Mouse (Mus musculus) Patski (cell line): ENCODE results near the gene Hes7. TPM values are rescaled to one million over a fixed set of nuclear protein-coding genes. Genes with fewer than 3 reads are reported as not detected.
A peak's percentile ranks its signal among the peaks of the same experiment; 100 is the strongest.

Source experiments
- ATAC-seq: fragments of 100-300 bp; one replicate; pipeline ENCODE4 v1.8.0; 2021
- CTCF ChIA-PET: fragments of 350-600 bp; sonication (Branson Sonifier 250); formaldehyde crosslinking; loops from one replicate; lab custom pipeline; 2022; ENCODE audit warnings: inconsistent platforms; lab: Charles Lee
- POLR2A ChIA-PET: fragments of 350-600 bp; sonication (Branson Sonifier 250); formaldehyde crosslinking; loops from one replicate; lab custom pipeline; 2022; ENCODE audit warnings: antibody characterized with exemption, inconsistent platforms; lab: Charles Lee
- DNase-seq: peaks from one replicate; pipeline ENCODE4 v3.0.0-alpha.2; 2011; ENCODE audit warnings: low read depth, low spot score
- H3K27me3 ChIP-seq: fragments of 371-371 bp; one replicate; pipeline ENCODE4 v1.5.1; 2021
- CTCF ChIP-seq: fragments of 100-300 bp; IDR thresholded peaks from one replicate; pipeline ENCODE4 v1.5.1; 2021
- in situ Hi-C: fragments of 300-500 bp; cut with MboI; formaldehyde crosslinking; loops from 3 replicates; pipeline ENCODE4 v1.11.1; 2018; ENCODE audit warnings: low pct_unique_long_range_greater_than_20kb, mixed read lengths
- polyA plus RNA-seq: library from polyadenylated mRNA; unstranded; gene quantifications from one replicate; pipeline ENCODE4 v1.2.3, GENCODE M21; 2021

Hes7 gene
- polyA plus RNA-seq, 1 experiment from 2014 or later: 0.53 TPM

DNA sequence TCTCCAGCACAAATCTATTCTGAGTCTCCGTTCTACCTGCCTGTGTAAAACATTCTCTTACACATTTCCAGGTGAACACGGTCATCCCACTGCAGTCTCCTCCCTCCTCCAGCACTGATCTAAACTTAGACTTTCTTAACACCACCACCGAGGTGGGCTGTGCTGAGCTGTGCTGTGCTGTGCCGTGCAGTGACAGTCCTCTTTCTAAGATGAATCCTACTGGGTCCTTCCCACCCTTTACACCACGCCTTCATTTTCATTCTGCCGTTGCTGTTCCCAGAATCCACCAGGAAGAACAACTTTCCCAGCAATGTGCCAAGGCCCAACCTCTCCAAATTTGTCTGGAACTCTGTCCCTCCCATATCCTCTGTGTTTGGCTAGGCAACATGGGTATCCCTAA lies 33.8 kb upstream of the Hes7 start:
- ATAC-seq (no peak), DNase-seq (no peak)
- in situ Hi-C loops: loop anchor here (25.0 kb wide), 1 partner anchor 901 kb away; the partner anchor contains the start of genes Ctdnep1, Elp5, Gabarap and Phf23
- CTCF ChIA-PET: interaction anchor here (2.2 kb wide), 1 partner anchor 19 kb away, joined by 8 read pairs; no protein-coding TSS in a partner anchor
- no peaks in the 10 kb centered on the region for H3K27me3 ChIP-seq
- POLR2A ChIA-PET: interaction anchor here (0.7 kb wide), 1 partner anchor 8 kb away, joined by 3 read pairs; no protein-coding TSS in a partner anchor
- TF ChIP-seq CTCF: no peak

DNA sequence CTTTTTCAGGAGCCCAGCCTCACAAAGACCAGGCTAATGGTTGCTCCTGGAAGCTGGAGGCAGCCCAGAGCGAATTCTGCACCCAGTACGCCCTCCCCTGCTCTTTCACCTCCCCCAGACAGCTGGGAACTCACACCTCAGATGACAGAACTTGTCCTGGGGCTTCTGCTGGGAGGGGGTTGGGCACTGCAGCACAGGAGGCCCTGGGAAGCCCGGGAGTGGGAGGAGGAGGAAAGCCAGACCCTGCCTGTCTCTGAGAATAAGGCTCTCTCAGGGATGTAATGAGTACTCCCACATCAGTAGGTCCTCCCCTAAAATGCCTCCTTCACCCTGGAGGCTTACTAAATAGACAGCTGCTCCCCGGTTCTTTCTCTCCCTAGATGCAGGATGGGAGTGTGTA lies 33.1 kb upstream of the Hes7 start:
- TF ChIP-seq CTCF: no peak
- no peaks in the 10 kb centered on the region for H3K27me3 ChIP-seq
- DNase-seq (no peak), ATAC-seq (no peak)
- ChIA-PET CTCF (interaction anchor here (1.1 to 2.2 kb wide), 2 partner anchors 20 to 37 kb away, joined by 3 to 8 read pairs; no protein-coding TSS in a partner anchor), POLR2A (interaction anchor here (0.7 to 1.4 kb wide), 3 partner anchors 9 to 13 kb away, joined by 3 to 9 read pairs (median 3); no protein-coding TSS in a partner anchor)
- in situ Hi-C loops: loop anchor here (25.0 kb wide), 1 partner anchor 900 kb away; the partner anchor contains the start of genes Ctdnep1, Elp5, Gabarap and Phf23

DNA sequence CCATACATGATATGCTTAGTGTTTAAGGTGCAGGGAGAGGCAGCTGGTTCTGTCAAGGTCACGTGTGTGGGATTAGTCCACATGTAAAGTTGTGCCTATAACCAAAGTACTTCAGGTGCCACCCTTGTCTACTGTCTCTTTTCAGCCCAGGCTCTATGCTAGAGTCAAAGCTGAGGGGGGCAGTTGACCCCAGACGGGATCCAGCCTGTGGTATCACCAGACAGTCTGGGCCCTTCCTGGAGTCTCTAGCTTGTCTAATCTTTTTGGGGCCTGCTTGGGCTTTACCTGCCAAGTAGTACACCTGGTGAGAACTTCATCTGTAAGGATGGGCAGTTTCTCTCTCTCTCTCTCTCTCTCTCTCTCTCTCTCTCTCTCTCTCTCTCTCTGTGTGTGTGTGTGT lies 32.6 kb upstream of the Hes7 start:
- POLR2A ChIA-PET: interaction anchor here (0.9 to 1.4 kb wide), 4 partner anchors 8 to 21 kb away, joined by 3 to 9 read pairs (median 4); no protein-coding TSS in a partner anchor
- CTCF ChIA-PET: interaction anchor here (1.1 to 2.2 kb wide), 2 partner anchors 21 to 36 kb away, joined by 3 to 8 read pairs; no protein-coding TSS in a partner anchor
- ATAC-seq (no peak), DNase-seq (no peak)
- H3K27me3 ChIP-seq: no peaks in the 10 kb centered on the region
- TF ChIP-seq CTCF: no peak
- in situ Hi-C loops: loop anchor here (25.0 kb wide), 1 partner anchor 900 kb away; the partner anchor contains the start of genes Ctdnep1, Elp5, Gabarap and Phf23

DNA sequence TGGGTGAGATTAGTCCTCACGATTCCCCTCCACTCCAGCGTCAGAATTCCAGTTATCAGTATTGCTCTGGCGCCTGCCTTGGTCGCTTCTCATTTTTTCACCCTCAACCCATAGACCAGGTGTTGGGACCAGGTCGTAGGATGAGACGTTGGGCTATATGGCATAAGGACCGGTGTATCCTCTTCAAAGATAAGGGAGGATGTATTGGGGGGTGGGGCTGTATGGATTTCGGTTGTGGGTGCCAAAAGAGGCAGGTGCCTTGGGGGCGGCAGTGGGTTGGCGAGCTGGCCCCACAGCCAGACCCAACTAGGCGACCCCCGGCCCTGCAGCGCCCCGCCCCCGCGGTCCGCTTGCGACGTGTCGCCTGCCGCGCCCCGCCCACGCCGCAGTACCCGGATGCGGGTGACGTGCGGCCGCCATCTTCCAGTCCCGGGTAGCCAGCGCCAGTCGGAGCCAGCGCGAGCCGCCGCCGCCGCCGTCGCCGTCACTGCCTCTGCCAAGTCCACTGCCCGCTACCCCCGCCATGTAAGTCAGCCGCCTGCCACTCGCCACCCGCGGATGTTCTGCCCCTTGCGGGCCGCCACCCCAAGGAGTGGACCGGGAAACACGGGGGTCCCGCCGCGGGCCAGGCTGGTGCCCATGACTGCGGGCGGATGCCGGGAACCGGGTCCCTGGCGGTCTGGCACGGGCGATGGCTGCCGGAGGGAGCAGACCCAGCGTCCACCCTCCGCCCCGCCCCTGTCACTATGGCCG lies 31.9 kb upstream of the Hes7 start, which contains the start of gene Vamp2:
Gene Vamp2, plus strand, starts transcription at position 388 of the 753 bp plus-strand sequence.
- ChIA-PET CTCF (interaction anchor here (1.1 to 2.2 kb wide), 2 partner anchors 21 to 36 kb away, joined by 3 to 8 read pairs; no protein-coding TSS in a partner anchor), POLR2A (interaction anchor here (0.8 to 1.4 kb wide), 5 partner anchors 9 to 21 kb away, joined by 3 to 9 read pairs (median 3); no protein-coding TSS in a partner anchor)
- no peaks in the 10 kb centered on the region for H3K27me3 ChIP-seq
- DNase-seq: no peak
- TF ChIP-seq CTCF: no peak
- in situ Hi-C loops: loop anchor here (25.0 kb wide), 1 partner anchor 899 kb away; the partner anchor contains the start of genes Ctdnep1, Elp5, Gabarap and Phf23
- peak; percentile 62 for ATAC-seq

DNA sequence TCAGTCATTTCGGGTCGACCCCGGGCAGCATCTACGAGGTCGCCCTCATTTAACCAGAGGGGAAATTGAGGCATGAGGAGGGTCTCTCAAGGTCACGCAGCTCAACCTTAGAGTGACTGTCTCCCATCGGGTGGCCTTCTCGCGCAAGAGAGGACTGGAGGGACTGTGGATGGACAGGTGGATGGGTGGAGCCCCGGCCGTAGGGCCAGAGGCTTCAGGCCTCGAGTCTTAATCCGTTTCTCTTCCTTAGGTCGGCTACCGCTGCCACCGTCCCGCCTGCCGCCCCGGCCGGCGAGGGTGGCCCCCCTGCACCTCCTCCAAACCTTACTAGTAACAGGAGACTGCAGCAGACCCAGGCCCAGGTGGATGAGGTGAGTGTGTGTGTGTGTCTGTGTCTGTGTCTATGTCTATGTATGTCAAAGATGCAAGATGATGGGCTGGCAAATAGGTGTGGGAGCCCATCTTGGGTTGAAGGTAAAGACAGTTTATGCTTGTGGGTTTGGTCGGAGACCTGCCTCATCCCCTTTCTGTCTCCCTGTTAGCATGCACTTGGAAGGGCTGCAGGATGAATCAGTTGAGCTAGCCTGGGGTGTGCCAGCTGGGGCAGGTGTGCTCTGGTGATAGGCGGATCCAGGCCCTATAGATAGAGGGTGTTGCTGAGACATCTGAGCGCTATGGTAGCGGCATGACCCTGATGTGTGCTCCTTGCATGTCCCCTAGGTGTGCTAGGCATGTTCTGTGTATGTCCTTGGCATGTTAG lies 31.2 kb upstream of the Hes7 start:
- in situ Hi-C loops: loop anchor here (25.0 kb wide), 1 partner anchor 898 kb away; the partner anchor contains the start of genes Ctdnep1, Elp5, Gabarap and Phf23
- no peak for DNase-seq
- CTCF ChIA-PET: no interaction called here
- ATAC-seq: no peak
- no peak for TF ChIP-seq CTCF
- POLR2A ChIA-PET: interaction anchor here (0.8 to 1.5 kb wide), 2 partner anchors 17 to 20 kb away, joined by 3 to 4 read pairs; no protein-coding TSS in a partner anchor
- no peaks in the 10 kb centered on the region for H3K27me3 ChIP-seq

DNA sequence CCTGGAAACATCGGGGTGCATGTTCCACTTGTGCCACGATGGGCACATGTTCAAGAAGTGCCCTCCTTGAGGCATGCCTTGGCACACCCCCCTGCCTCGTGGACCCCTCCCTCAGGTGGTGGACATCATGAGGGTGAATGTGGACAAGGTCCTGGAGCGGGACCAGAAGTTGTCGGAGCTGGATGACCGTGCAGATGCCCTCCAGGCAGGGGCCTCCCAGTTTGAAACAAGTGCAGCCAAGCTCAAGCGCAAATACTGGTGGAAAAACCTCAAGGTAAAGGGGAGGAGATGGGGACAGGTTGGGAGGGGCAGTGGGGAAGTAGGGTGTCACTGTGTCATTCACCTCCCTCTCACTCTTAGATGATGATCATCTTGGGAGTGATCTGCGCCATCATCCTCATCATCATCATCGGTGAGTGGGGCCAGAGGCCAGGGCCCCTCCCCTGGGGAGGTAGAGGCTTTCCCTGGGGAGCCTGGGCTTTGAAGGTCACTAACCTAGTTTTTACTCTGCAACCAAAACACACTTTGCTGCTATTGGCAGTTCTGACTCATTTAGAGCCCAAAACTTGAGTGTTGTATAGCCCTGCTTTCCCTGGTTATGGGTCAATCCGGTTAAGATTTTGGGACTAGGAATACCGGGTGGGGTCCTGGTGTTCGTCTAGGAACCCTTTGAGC lies 30.5 kb upstream of the Hes7 start:
- ATAC-seq (no peak), DNase-seq (no peak)
- no peak for TF ChIP-seq CTCF
- POLR2A ChIA-PET: interaction anchor here (1.5 kb wide), 1 partner anchor 17 kb away, joined by 4 read pairs; no protein-coding TSS in a partner anchor
- in situ Hi-C loops: loop anchor here (25.0 kb wide), 1 partner anchor 898 kb away; the partner anchor contains the start of genes Ctdnep1, Elp5, Gabarap and Phf23
- H3K27me3 ChIP-seq: no peaks in the 10 kb centered on the region
- CTCF ChIA-PET: no interaction called here

DNA sequence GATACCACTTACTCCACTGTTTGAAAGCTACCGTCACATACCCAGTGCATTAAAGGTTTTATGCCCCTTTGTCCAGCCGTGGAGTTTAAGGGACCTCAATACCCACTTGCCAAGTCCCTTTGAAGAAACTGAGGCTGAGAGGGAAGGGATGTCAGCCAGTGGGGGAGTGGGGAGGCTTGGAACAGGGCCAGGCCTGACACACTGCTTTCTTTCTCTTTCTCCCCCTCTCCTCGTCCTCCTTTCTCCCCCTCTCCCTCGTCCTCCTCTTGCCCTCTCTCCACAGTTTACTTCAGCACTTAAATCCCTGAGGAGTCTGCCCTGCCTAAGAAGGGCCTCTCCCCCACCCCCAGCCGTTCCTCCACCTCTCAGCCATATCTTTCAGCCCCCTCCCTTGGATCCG lies 29.8 kb upstream of the Hes7 start:
- no peaks in the 10 kb centered on the region for H3K27me3 ChIP-seq
- ATAC-seq (no peak), DNase-seq (no peak)
- ChIA-PET POLR2A (interaction anchor here (0.7 to 1.5 kb wide), 2 partner anchors 14 to 18 kb away, joined by 3 to 4 read pairs; no protein-coding TSS in a partner anchor), CTCF (no interaction called here)
- in situ Hi-C loops: loop anchor here (25.0 kb wide), 1 partner anchor 897 kb away; the partner anchor contains the start of genes Ctdnep1, Elp5, Gabarap and Phf23
- TF ChIP-seq CTCF: no peak

DNA sequence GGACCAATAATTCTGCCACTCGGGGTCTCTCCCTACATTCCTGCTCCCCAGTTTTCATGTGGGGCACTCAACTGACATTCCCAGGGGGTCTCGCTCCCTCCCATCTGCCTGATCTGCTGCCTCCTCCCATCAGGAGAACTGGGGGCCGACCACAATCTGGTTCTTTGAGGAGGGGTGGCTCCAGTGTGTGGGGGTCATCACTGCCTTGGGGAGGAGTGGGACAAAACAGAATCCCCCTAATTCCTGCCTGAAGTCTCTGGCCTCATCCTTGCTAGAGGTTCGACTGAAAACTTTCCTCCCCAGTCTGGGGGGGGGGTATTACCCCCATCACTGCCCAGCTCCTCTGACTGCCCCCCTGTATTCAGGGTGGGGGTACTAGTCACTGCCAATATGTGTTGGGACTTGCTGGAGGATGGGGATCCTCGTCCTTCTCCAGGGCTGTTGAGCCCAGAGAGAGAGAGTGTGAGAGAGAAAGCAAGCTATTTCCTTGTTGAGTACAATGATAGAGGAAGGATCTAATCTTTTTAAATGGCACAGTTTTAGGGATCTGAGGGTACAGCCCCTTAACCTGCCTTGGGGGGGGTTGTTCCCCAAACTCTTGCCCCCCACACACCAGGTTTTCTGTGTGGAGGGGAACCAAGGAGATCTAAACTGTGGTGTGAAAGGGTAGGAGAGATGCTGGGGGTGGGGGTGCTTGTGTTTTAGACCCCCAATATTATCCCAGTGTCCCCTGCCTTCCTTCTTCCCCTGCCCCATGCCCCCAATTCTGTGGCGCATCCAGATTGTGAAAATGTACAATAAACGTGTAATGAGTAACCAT lies 28.4 kb upstream of the Hes7 start:
- no peaks in the 10 kb centered on the region for H3K27me3 ChIP-seq
- POLR2A ChIA-PET: interaction anchor here (0.8 kb wide), 1 partner anchor 12 kb away, joined by 3 read pairs; no protein-coding TSS in a partner anchor
- ATAC-seq (no peak), DNase-seq (no peak)
- TF ChIP-seq CTCF: no peak
- in situ Hi-C loops: loop anchor here (25.0 kb wide), 1 partner anchor 896 kb away; the partner anchor contains the start of genes Ctdnep1, Elp5, Gabarap and Phf23
- CTCF ChIA-PET: interaction anchor here (1.0 to 2.3 kb wide), 9 partner anchors 12 to 32 kb away, joined by 3 to 13 read pairs (median 5); partner anchors contain the start of genes 9130213A22Rik and Borcs6
